Mouse (Mus musculus) forebrain, embryonic 10.5 days (tissue): Measurements from ENCODE around the gene Zfp385b. TPM values are rescaled to one million over a fixed set of nuclear protein-coding genes. Genes with fewer than 3 reads are reported as not detected.

Experiments
- DNase-seq: peaks from one replicate; pipeline ENCODE4 v3.0.0-alpha.2; 2017; ENCODE audit warnings: low spot score; ENCODE audit errors: extremely low spot score
- H3K27ac ChIP-seq: fragments of 300-500 bp; sonication (generic); 2 replicates; pipeline ENCODE4 v1.5.1; 2016; ENCODE audit warnings: mild to moderate bottlenecking
- H3K27me3 ChIP-seq: fragments of 300-500 bp; sonication (generic); 2 replicates; pipeline ENCODE4 v1.6.1; 2016; ENCODE audit warnings: mild to moderate bottlenecking; ENCODE audit not compliant: poor library complexity, severe bottlenecking
- H3K36me3 ChIP-seq: fragments of 300-500 bp; sonication (generic); replicated peaks from 2 replicates; pipeline ENCODE4 v1.6.1; 2016; ENCODE audit warnings: mild to moderate bottlenecking, moderate library complexity
- H3K4me1 ChIP-seq: fragments of 300-500 bp; sonication (generic); 2 replicates; pipeline ENCODE4 v1.6.1; 2016
- H3K4me3 ChIP-seq: fragments of 300-500 bp; sonication (generic); 2 replicates; pipeline ENCODE4 v1.5.1; 2016; ENCODE audit warnings: mild to moderate bottlenecking, moderate library complexity
- H3K9me3 ChIP-seq: fragments of 300-500 bp; sonication (generic); 2 replicates; pipeline ENCODE4 v1.6.1; 2016; ENCODE audit warnings: mild to moderate bottlenecking, moderate library complexity
- WGBS: fragments of 180-500 bp; shearing (Covaris S2); methylation state at CpG from one replicate; pipeline ENCODE4 v1.1.7; 2016; 5-methylcytosine and 5-hydroxymethylcytosine counted together
- polyA plus RNA-seq: library from polyadenylated mRNA; unstranded; fragments of >200 nt; fragmentation: Nextera tagmentation; extraction: Ambion mirVana; gene quantifications from 2 replicates; pipeline ENCODE4 v1.2.1, GENCODE M21; 2016

Gene Zfp385b
- polyA plus RNA-seq, 1 experiment from 2014 or later, result 0.72 TPM

- DNase-seq, result no peak
- no peaks in the 10 kb centered on the region for H3K36me3 ChIP-seq
- H3K27me3 ChIP-seq, result no peaks in the 10 kb centered on the region
- no peaks in the 10 kb centered on the region for H3K9me3 ChIP-seq
- no peak overlapping the region for H3K27ac ChIP-seq
- 71% methylated on average over 8 of the region's 8 CpGs for WGBS
- H3K4me1 ChIP-seq, result peaks cover 9% of the 10 kb centered on the region
- H3K4me3 ChIP-seq, result no peak overlapping the region
Measured at GRCm38 (mm10) chr2:77552675-77553074, 266.8 kb downstream of the Zfp385b start.

GRCm38 (mm10) chr2:77543388-77543787, 276.1 kb downstream of the Zfp385b start:
- no peak for DNase-seq
- H3K36me3 ChIP-seq, result no peaks in the 10 kb centered on the region
- no peaks in the 10 kb centered on the region for H3K27me3 ChIP-seq
- no peaks in the 10 kb centered on the region for H3K4me1 ChIP-seq
- no peak overlapping the region for H3K27ac ChIP-seq
- WGBS, result 48% methylated on average over 1 of the region's 1 CpGs
- H3K4me3 ChIP-seq, result no peak overlapping the region
- H3K9me3 ChIP-seq, result no peaks in the 10 kb centered on the region

GRCm38 (mm10) chr2:77542605-77543004, 276.8 kb downstream of the Zfp385b start:
- H3K9me3 ChIP-seq, result no peaks in the 10 kb centered on the region
- no peaks in the 10 kb centered on the region for H3K4me1 ChIP-seq
- H3K36me3 ChIP-seq, result no peaks in the 10 kb centered on the region
- WGBS, result 75% methylated on average over 2 of the region's 2 CpGs
- H3K27me3 ChIP-seq, result no peaks in the 10 kb centered on the region
- no peak for DNase-seq
- H3K27ac ChIP-seq, result no peak overlapping the region
- no peak overlapping the region for H3K4me3 ChIP-seq

- Histone ChIP-seq H3K4me1 (no peaks in the 10 kb centered on the region), H3K27me3 (no peaks in the 10 kb centered on the region), H3K9me3 (no peaks in the 10 kb centered on the region), H3K4me3 (no peak overlapping the region), H3K27ac (no peak overlapping the region), H3K36me3 (no peaks in the 10 kb centered on the region)
- WGBS, result 96% methylated on average over 4 of the region's 4 CpGs
- DNase-seq, result no peak
Measured at GRCm38 (mm10) chr2:77541681-77542080, 277.8 kb downstream of the Zfp385b start.

- WGBS, result 88% methylated on average over 3 of the region's 3 CpGs
- Histone ChIP-seq H3K27ac (no peak overlapping the region), H3K4me3 (no peak overlapping the region), H3K27me3 (no peaks in the 10 kb centered on the region), H3K9me3 (no peaks in the 10 kb centered on the region), H3K4me1 (no peaks in the 10 kb centered on the region), H3K36me3 (no peaks in the 10 kb centered on the region)
- no peak for DNase-seq
Measured at GRCm38 (mm10) chr2:77540860-77541259, 278.6 kb downstream of the Zfp385b start.

GRCm38 (mm10) chr2:77536556-77536955, 282.9 kb downstream of the Zfp385b start:
- Histone ChIP-seq H3K4me1 (no peaks in the 10 kb centered on the region), H3K9me3 (no peaks in the 10 kb centered on the region), H3K27me3 (no peaks in the 10 kb centered on the region), H3K27ac (no peak overlapping the region), H3K4me3 (no peak overlapping the region), H3K36me3 (no peaks in the 10 kb centered on the region)
- no peak for DNase-seq
- 91% methylated on average over 3 of the region's 3 CpGs for WGBS

- DNase-seq, result no peak
- Histone ChIP-seq H3K4me3 (no peak overlapping the region), H3K27ac (no peak overlapping the region), H3K36me3 (no peaks in the 10 kb centered on the region), H3K27me3 (no peaks in the 10 kb centered on the region), H3K9me3 (no peaks in the 10 kb centered on the region), H3K4me1 (no peaks in the 10 kb centered on the region)
- WGBS, result 92% methylated on average over 7 of the region's 7 CpGs
Measured at GRCm38 (mm10) chr2:77528079-77528752, 291.2 kb downstream of the Zfp385b start.

- WGBS, result 84% methylated on average over 6 of the region's 6 CpGs
- Histone ChIP-seq H3K9me3 (no peaks in the 10 kb centered on the region), H3K36me3 (no peaks in the 10 kb centered on the region), H3K4me3 (no peak overlapping the region), H3K4me1 (no peaks in the 10 kb centered on the region), H3K27me3 (no peaks in the 10 kb centered on the region), H3K27ac (no peak overlapping the region)
- DNase-seq, result no peak
Measured at GRCm38 (mm10) chr2:77527616-77528015, 291.8 kb downstream of the Zfp385b start.

GRCm38 (mm10) chr2:77526803-77527202, 292.6 kb downstream of the Zfp385b start:
- H3K4me3 ChIP-seq, result no peak overlapping the region
- H3K27me3 ChIP-seq, result no peaks in the 10 kb centered on the region
- DNase-seq, result no peak
- H3K4me1 ChIP-seq, result no peaks in the 10 kb centered on the region
- no peaks in the 10 kb centered on the region for H3K36me3 ChIP-seq
- WGBS, result 93% methylated on average over 4 of the region's 4 CpGs
- no peak overlapping the region for H3K27ac ChIP-seq
- no peaks in the 10 kb centered on the region for H3K9me3 ChIP-seq

GRCm38 (mm10) chr2:77526301-77526700, 293.1 kb downstream of the Zfp385b start:
- no peak for DNase-seq
- H3K27ac ChIP-seq, result no peak overlapping the region
- H3K9me3 ChIP-seq, result no peaks in the 10 kb centered on the region
- H3K27me3 ChIP-seq, result no peaks in the 10 kb centered on the region
- no peak overlapping the region for H3K4me3 ChIP-seq
- 92% methylated on average over 5 of the region's 5 CpGs for WGBS
- H3K36me3 ChIP-seq, result no peaks in the 10 kb centered on the region
- no peaks in the 10 kb centered on the region for H3K4me1 ChIP-seq

- H3K9me3 ChIP-seq, result no peaks in the 10 kb centered on the region
- no peaks in the 10 kb centered on the region for H3K36me3 ChIP-seq
- peaks cover 11% of the 10 kb centered on the region for H3K27me3 ChIP-seq
- no peak overlapping the region for H3K4me3 ChIP-seq
- DNase-seq, result no peak
- H3K27ac ChIP-seq, result no peak overlapping the region
- 69% methylated on average over 4 of the region's 4 CpGs for WGBS
- peaks cover 10% of the 10 kb centered on the region for H3K4me1 ChIP-seq
Measured at GRCm38 (mm10) chr2:77522223-77522622, 297.2 kb downstream of the Zfp385b start.

GRCm38 (mm10) chr2:77519341-77519740, 300.1 kb downstream of the Zfp385b start:
- Histone ChIP-seq H3K4me1 (peaks cover 13% of the 10 kb centered on the region), H3K4me3 (peak overlapping the region; percentile 54), H3K36me3 (no peaks in the 10 kb centered on the region), H3K27me3 (peaks cover 11% of the 10 kb centered on the region), H3K27ac (no peak overlapping the region), H3K9me3 (no peaks in the 10 kb centered on the region)
- WGBS, result 1% methylated on average over 14 of the region's 14 CpGs
- peak; percentile 22 for DNase-seq

- H3K36me3 ChIP-seq, result no peaks in the 10 kb centered on the region
- WGBS, result 4% methylated on average over 8 of the region's 8 CpGs
- peaks cover 11% of the 10 kb centered on the region for H3K27me3 ChIP-seq
- no peak overlapping the region for H3K27ac ChIP-seq
- DNase-seq, result no peak
- no peaks in the 10 kb centered on the region for H3K9me3 ChIP-seq
- peak overlapping the region; percentile 54 for H3K4me3 ChIP-seq
- H3K4me1 ChIP-seq, result peaks cover 13% of the 10 kb centered on the region
Measured at GRCm38 (mm10) chr2:77518693-77519092, 300.7 kb downstream of the Zfp385b start.

- H3K27me3 ChIP-seq, result peaks cover 11% of the 10 kb centered on the region
- H3K36me3 ChIP-seq, result no peaks in the 10 kb centered on the region
- no peak overlapping the region for H3K4me3 ChIP-seq
- 89% methylated on average over 5 of the region's 5 CpGs for WGBS
- peaks cover 13% of the 10 kb centered on the region for H3K4me1 ChIP-seq
- H3K9me3 ChIP-seq, result no peaks in the 10 kb centered on the region
- DNase-seq, result no peak
- no peak overlapping the region for H3K27ac ChIP-seq
Measured at GRCm38 (mm10) chr2:77516606-77517005, 302.8 kb downstream of the Zfp385b start.
